Mouse (Mus musculus): Measurements from ENCODE around the gene Hgfac. TPM values are rescaled to one million over a fixed set of nuclear protein-coding genes. Genes with fewer than 3 reads are reported as not detected.

Hgfac gene
- polyA plus RNA-seq, 1 experiment, result 12.9 TPM

GRCm38 (mm10) chr5:35056604-35057432, 15.5 kb downstream of the Hgfac start, which contains the start of gene Dok7:
Dok7 (plus strand) TSS chr5:35056766.
- Histone ChIP-seq H3K4me1 (ENCODE audit: control insufficient read depth, insufficient read depth, low read length) (0 out of 2 replicates have a peak, but pooled peaks cover 2% of the 10 kb centered on the region), H3K4me3 (replicated peaks; ENCODE audit: extremely low read depth, low read depth, low read length) (peak within 1 kb of the TSS; percentile 49)
- DNase-seq, result peak; percentile 32
- TF ChIP-seq CTCF (IDR thresholded peaks at IDR 0.05; ENCODE audit: insufficient read depth, low read length), result no peak
- no peak for TF ChIP-seq POLR2A (IDR thresholded peaks at IDR 0.05; ENCODE audit: borderline replicate concordance, extremely low read depth, low read depth, low read length)
- WGBS, result under 1% methylated on average over 72 of the region's 74 CpGs

GRCm38 (mm10) chr5:35057582-35057981, 16.3 kb downstream of the Hgfac start:
- 0 out of 2 replicates have a peak, but pooled peaks cover 2% of the 10 kb centered on the region for H3K4me1 ChIP-seq (ENCODE audit: control insufficient read depth, insufficient read depth, low read length)
- 16% methylated on average over 4 of the region's 4 CpGs for WGBS
- no peak for TF ChIP-seq POLR2A (IDR thresholded peaks at IDR 0.05; ENCODE audit: borderline replicate concordance, extremely low read depth, low read depth, low read length)
- no peak for DNase-seq
- no peak overlapping the region for H3K4me3 ChIP-seq (replicated peaks; ENCODE audit: extremely low read depth, low read depth, low read length)

- TF ChIP-seq CTCF (IDR thresholded peaks at IDR 0.05; ENCODE audit: insufficient read depth, low read length) (no peak), POLR2A (IDR thresholded peaks at IDR 0.05; ENCODE audit: borderline replicate concordance, extremely low read depth, low read depth, low read length) (no peak)
- WGBS, result 54% methylated on average over 1 of the region's 1 CpGs
- no peak overlapping the region for H3K4me3 ChIP-seq (replicated peaks; ENCODE audit: extremely low read depth, low read depth, low read length)
- H3K4me1 ChIP-seq (ENCODE audit: control insufficient read depth, insufficient read depth, low read length), result 0 out of 2 replicates have a peak, but pooled peaks cover 2% of the 10 kb centered on the region
- DNase-seq, result no peak
These were observed 16.9 kb downstream of the Hgfac start for GRCm38 (mm10) chr5:35058216-35058615.

GRCm38 (mm10) chr5:35060098-35060497, 18.8 kb downstream of the Hgfac start:
- WGBS, result 53% methylated on average over 3 of the region's 3 CpGs
- no peak overlapping the region for H3K4me3 ChIP-seq (replicated peaks; ENCODE audit: extremely low read depth, low read depth, low read length)
- TF ChIP-seq POLR2A (IDR thresholded peaks at IDR 0.05; ENCODE audit: borderline replicate concordance, extremely low read depth, low read depth, low read length), result no peak
- no peak for TF ChIP-seq CTCF (IDR thresholded peaks at IDR 0.05; ENCODE audit: insufficient read depth, low read length)
- DNase-seq, result no peak
- 0 out of 2 replicates have a peak, but pooled peaks cover 2% of the 10 kb centered on the region for H3K4me1 ChIP-seq (ENCODE audit: control insufficient read depth, insufficient read depth, low read length)

- H3K4me3 ChIP-seq (replicated peaks; ENCODE audit: extremely low read depth, low read depth, low read length), result no peak overlapping the region
- TF ChIP-seq CTCF (IDR thresholded peaks at IDR 0.05; ENCODE audit: insufficient read depth, low read length) (no peak), POLR2A (IDR thresholded peaks at IDR 0.05; ENCODE audit: borderline replicate concordance, extremely low read depth, low read depth, low read length) (no peak)
- WGBS, result 82% methylated on average over 2 of the region's 2 CpGs
- no peaks in the 10 kb centered on the region for H3K4me1 ChIP-seq (ENCODE audit: control insufficient read depth, insufficient read depth, low read length)
- DNase-seq, result no peak
These were observed 28.5 kb downstream of the Hgfac start for GRCm38 (mm10) chr5:35069841-35070240.

- TF ChIP-seq CTCF (IDR thresholded peaks at IDR 0.05; ENCODE audit: insufficient read depth, low read length) (no peak), POLR2A (IDR thresholded peaks at IDR 0.05; ENCODE audit: borderline replicate concordance, extremely low read depth, low read depth, low read length) (no peak)
- 85% methylated on average over 8 of the region's 8 CpGs for WGBS
- no peak overlapping the region for H3K4me3 ChIP-seq (replicated peaks; ENCODE audit: extremely low read depth, low read depth, low read length)
- H3K4me1 ChIP-seq (ENCODE audit: control insufficient read depth, insufficient read depth, low read length), result no peaks in the 10 kb centered on the region
- no peak for DNase-seq
These were observed 29.0 kb downstream of the Hgfac start for GRCm38 (mm10) chr5:35070314-35070713.

- no peaks in the 10 kb centered on the region for H3K4me1 ChIP-seq (ENCODE audit: control insufficient read depth, insufficient read depth, low read length)
- TF ChIP-seq CTCF (IDR thresholded peaks at IDR 0.05; ENCODE audit: insufficient read depth, low read length), result no peak
- TF ChIP-seq POLR2A (IDR thresholded peaks at IDR 0.05; ENCODE audit: borderline replicate concordance, extremely low read depth, low read depth, low read length), result no peak
- WGBS, result 39% methylated on average over 7 of the region's 7 CpGs
- H3K4me3 ChIP-seq (replicated peaks; ENCODE audit: extremely low read depth, low read depth, low read length), result no peak overlapping the region
- no peak for DNase-seq
These were observed 29.6 kb downstream of the Hgfac start for GRCm38 (mm10) chr5:35070953-35071352.

GRCm38 (mm10) chr5:35071855-35072254, 30.5 kb downstream of the Hgfac start:
- Histone ChIP-seq H3K4me3 (replicated peaks; ENCODE audit: extremely low read depth, low read depth, low read length) (no peak overlapping the region), H3K4me1 (ENCODE audit: control insufficient read depth, insufficient read depth, low read length) (no peaks in the 10 kb centered on the region)
- TF ChIP-seq CTCF (IDR thresholded peaks at IDR 0.05; ENCODE audit: insufficient read depth, low read length), result no peak
- TF ChIP-seq POLR2A (IDR thresholded peaks at IDR 0.05; ENCODE audit: borderline replicate concordance, extremely low read depth, low read depth, low read length), result no peak
- WGBS, result 86% methylated on average over 6 of the region's 6 CpGs
- DNase-seq, result no peak

GRCm38 (mm10) chr5:35073235-35073634, 31.9 kb downstream of the Hgfac start:
- no peak for DNase-seq
- H3K4me3 ChIP-seq (replicated peaks; ENCODE audit: extremely low read depth, low read depth, low read length), result no peak overlapping the region

GRCm38 (mm10) chr5:35073992-35074391, 32.7 kb downstream of the Hgfac start:
- TF ChIP-seq POLR2A (IDR thresholded peaks at IDR 0.05; ENCODE audit: borderline replicate concordance, extremely low read depth, low read depth, low read length), result no peak
- no peak for TF ChIP-seq CTCF (IDR thresholded peaks at IDR 0.05; ENCODE audit: insufficient read depth, low read length)
- no peak for DNase-seq
- WGBS, result 72% methylated on average over 9 of the region's 9 CpGs
- Histone ChIP-seq H3K4me3 (replicated peaks; ENCODE audit: extremely low read depth, low read depth, low read length) (no peak overlapping the region), H3K4me1 (ENCODE audit: control insufficient read depth, insufficient read depth, low read length) (no peaks in the 10 kb centered on the region)

More at GRCm38 (mm10) chr5:35073235-35073634, 31.9 kb downstream of the Hgfac start:
- H3K4me1 ChIP-seq (ENCODE audit: control insufficient read depth, insufficient read depth, low read length), result no peaks in the 10 kb centered on the region
- 87% methylated on average over 11 of the region's 11 CpGs for WGBS
- no peak for TF ChIP-seq POLR2A (IDR thresholded peaks at IDR 0.05; ENCODE audit: borderline replicate concordance, extremely low read depth, low read depth, low read length)
- no peak for TF ChIP-seq CTCF (IDR thresholded peaks at IDR 0.05; ENCODE audit: insufficient read depth, low read length)

Data from lung, adult 2 months (tissue).